8 mouse cellular contexts compared by ENCODE assay signal in the genomic region with DNA sequence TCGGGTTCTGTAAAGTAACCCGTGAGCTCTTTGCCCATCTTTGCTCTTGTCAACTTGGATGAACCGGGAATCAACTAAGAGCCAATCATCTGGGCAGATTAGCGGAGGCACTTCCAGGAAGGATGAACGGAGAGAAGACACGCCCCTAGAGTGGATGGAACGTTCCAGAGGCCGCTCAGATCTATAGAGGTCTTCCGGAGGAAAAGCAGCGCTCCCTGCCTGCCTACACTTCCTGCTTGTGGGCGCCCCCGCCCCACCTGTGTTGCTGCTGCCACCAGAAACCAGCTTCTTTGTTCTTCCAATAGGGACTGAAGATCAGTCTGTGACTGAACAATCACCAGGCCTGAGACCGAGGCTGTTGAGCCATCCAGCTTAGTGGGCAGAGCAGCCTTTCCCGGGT.
DNase-seq lines count a peak whose midpoint lies in the region; ATAC-seq and TF ChIP-seq lines count a peak whose summit lies in the region.

No protein-coding gene starts in this region.

- H3K36me3 ChIP-seq in testis, adult 2 months (ENCODE audit: control insufficient read depth, insufficient read depth, low read length): no peaks in the 10 kb centered on the region
- no peaks in the 10 kb centered on the region for H3K36me3 ChIP-seq in forebrain, postnatal 0 days (ENCODE audit: insufficient read depth)
- no peaks in the 10 kb centered on the region for H3K36me3 ChIP-seq in midbrain, embryonic 11.5 days (ENCODE audit: control insufficient read depth, insufficient read depth, low read length)

- H3K27me3 ChIP-seq in testis, adult 2 months (ENCODE audit: control insufficient read depth, insufficient read depth, low read length): no peaks in the 10 kb centered on the region
- no peaks in the 10 kb centered on the region for H3K27me3 ChIP-seq in forebrain, postnatal 0 days (ENCODE audit: insufficient read depth, low read length)
- H3K27me3 ChIP-seq in midbrain, embryonic 11.5 days (ENCODE audit: control insufficient read depth, insufficient read depth, low read length): no peaks in the 10 kb centered on the region

- no peaks in the 10 kb centered on the region for H3K9me3 ChIP-seq in forebrain, postnatal 0 days (ENCODE audit: low read length)
- no peaks in the 10 kb centered on the region for H3K9me3 ChIP-seq in midbrain, embryonic 11.5 days (ENCODE audit: control insufficient read depth, low read length)

- H3K4me1 ChIP-seq in testis, adult 2 months (ENCODE audit: control insufficient read depth, insufficient read depth, low read length): peaks cover 12% of the 10 kb centered on the region
- 0 out of 2 replicates have a peak, but pooled peaks cover 5% of the 10 kb centered on the region for H3K4me1 ChIP-seq in forebrain, postnatal 0 days (ENCODE audit: insufficient read depth)
- H3K4me1 ChIP-seq in midbrain, embryonic 11.5 days (ENCODE audit: control insufficient read depth, insufficient read depth, low read length): no peaks in the 10 kb centered on the region

- TF ChIP-seq POLR2A in testis, adult 2 months (IDR thresholded peaks at IDR 0.05; ENCODE audit: control insufficient read depth, low read depth, low read length): no peak; the same call in 1 of the 2 replicates

- ATAC-seq in forebrain, postnatal 0 days: no peak
- ATAC-seq in midbrain, embryonic 11.5 days (ENCODE audit: low FRiP score): peak; percentile 24; the same call in 1 of the 2 replicates

- TF ChIP-seq CTCF in testis, adult 2 months (IDR thresholded peaks at IDR 0.05; ENCODE audit: control insufficient read depth, insufficient read depth, insufficient replicate concordance, low read depth, low read length): no peak
- TF ChIP-seq CTCF in forebrain, postnatal 0 days (IDR thresholded peaks at IDR 0.05; ENCODE audit: low read depth): no peak
- no peak for TF ChIP-seq CTCF in left cerebral cortex, adult 2 months (IDR thresholded peaks at IDR 0.05)

- no peak for DNase-seq in testis, postnatal 10 days (ENCODE audit: low spot score)
- DNase-seq in forebrain, postnatal 0 days: no peak
- DNase-seq in midbrain, embryonic 11.5 days (ENCODE audit: low spot score, missing footprints): no peak
- DNase-seq in frontal cortex, postnatal 36 days (ENCODE audit: low spot score in 2 of 2): no peak
- DNase-seq in cerebellum, adult 9-11 months: no peak
- DNase-seq in left cerebral cortex, adult 2 months (ENCODE audit: extremely low spot score in 1 of 2, low spot score in 2 of 2): no peak
- no peak for DNase-seq in spleen, postnatal 36 days (ENCODE audit: low spot score in 2 of 2)

- H3K4me3 ChIP-seq in testis, adult 2 months (ENCODE audit: control insufficient read depth, low read depth, low read length): peak overlapping the region; percentile 85
- no peak overlapping the region for H3K4me3 ChIP-seq in forebrain, postnatal 0 days (ENCODE audit: low read depth, low read length)
- no peak overlapping the region for H3K4me3 ChIP-seq in midbrain, embryonic 11.5 days (ENCODE audit: low read depth, low read length)
- no peak overlapping the region for H3K4me3 ChIP-seq in left cerebral cortex, adult 2 months

- 56% methylated on average over 14 of the region's 14 CpGs for WGBS in forebrain, postnatal 0 days
- 53% methylated on average over 14 of the region's 14 CpGs for WGBS in midbrain, embryonic 11.5 days

- H3K9ac ChIP-seq in forebrain, postnatal 0 days: no peak overlapping the region
- no peak overlapping the region for H3K9ac ChIP-seq in midbrain, embryonic 11.5 days (ENCODE audit: low read length)

- H3K27ac ChIP-seq in testis, adult 2 months (ENCODE audit: control insufficient read depth, insufficient read depth, low read depth, low read length): no peak overlapping the region
- H3K27ac ChIP-seq in forebrain, postnatal 0 days (ENCODE audit: low read depth, low read length): no peak overlapping the region
- H3K27ac ChIP-seq in midbrain, embryonic 11.5 days (ENCODE audit: low read depth, low read length): no peak overlapping the region
- no peak overlapping the region for H3K27ac ChIP-seq in left cerebral cortex, adult 2 months

- intact Hi-C loops in left cerebral cortex, adult 2 months (cut with DNase I): no loop called here

- 0 out of 2 replicates have a peak overlapping the region, but pooled peaks have one; percentile 15 for H3K4me2 ChIP-seq in forebrain, postnatal 0 days (ENCODE audit: low read depth)
- peak overlapping the region; percentile 24; the same call in 1 of the 2 replicates for H3K4me2 ChIP-seq in midbrain, embryonic 11.5 days
